Mouse (Mus musculus): ENCODE results near the gene Sorl1.

Gene Sorl1

GRCm38 (mm10) chr9:42054339-42055272 lies 69.5 kb downstream of the Sorl1 start:
- DNase-seq (ENCODE audit: low read depth, low spot score), result no peak

- DNase-seq (ENCODE audit: low read depth, low spot score), result no peak
Measured at GRCm38 (mm10) chr9:42053591-42054190, 70.4 kb downstream of the Sorl1 start.

GRCm38 (mm10) chr9:42052713-42053356 lies 71.3 kb downstream of the Sorl1 start:
- no peak for DNase-seq (ENCODE audit: low read depth, low spot score)

- no peak for DNase-seq (ENCODE audit: low read depth, low spot score)
Measured at GRCm38 (mm10) chr9:42048542-42048941, 75.6 kb downstream of the Sorl1 start.

- no peak for DNase-seq (ENCODE audit: low read depth, low spot score)
Measured at GRCm38 (mm10) chr9:42047786-42048185, 76.3 kb downstream of the Sorl1 start.

DNA sequence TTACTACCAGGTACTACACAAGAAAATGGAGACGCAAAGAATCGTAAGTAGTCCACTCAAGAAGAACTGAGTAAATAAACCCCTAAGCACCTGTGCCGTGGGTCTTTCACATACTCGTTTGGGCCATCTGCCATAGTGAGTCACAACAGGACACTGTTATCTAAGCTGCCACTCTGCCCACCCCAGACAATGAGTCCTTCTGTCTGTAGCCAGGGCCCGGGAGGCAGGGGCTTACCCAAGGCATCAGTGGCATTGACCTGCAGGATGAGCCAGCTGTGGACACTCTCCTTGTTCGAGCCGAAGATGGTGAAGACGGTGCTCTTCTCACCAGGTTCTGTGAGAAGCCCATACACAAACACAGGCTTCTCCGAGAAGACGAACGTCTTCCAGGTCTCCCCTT lies 77.8 kb downstream of the Sorl1 start:
- no peak for DNase-seq (ENCODE audit: low read depth, low spot score)

GRCm38 (mm10) chr9:42044651-42045050 lies 79.4 kb downstream of the Sorl1 start:
- no peak for DNase-seq (ENCODE audit: low read depth, low spot score)

DNA sequence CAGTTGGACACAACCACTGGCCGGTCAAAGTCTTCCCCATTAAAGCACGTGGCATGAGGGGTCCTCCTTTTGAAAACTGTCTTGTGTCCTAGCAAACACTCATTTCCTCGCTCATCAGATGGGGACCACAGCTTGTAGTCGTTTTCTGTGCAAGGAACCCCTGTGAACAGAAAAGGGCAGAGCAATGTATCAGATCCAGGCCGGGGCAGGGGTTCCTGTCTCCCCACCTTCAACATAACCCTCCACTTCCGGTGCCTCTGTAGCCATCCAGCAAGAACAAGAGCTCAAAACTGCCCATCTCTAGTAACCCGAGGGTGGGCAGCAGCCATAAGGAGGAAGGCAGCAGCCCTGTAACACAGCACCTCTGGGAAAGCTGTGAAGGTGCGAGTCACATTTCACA lies 80.2 kb downstream of the Sorl1 start:
- no peak for DNase-seq (ENCODE audit: low read depth, low spot score)

DNA sequence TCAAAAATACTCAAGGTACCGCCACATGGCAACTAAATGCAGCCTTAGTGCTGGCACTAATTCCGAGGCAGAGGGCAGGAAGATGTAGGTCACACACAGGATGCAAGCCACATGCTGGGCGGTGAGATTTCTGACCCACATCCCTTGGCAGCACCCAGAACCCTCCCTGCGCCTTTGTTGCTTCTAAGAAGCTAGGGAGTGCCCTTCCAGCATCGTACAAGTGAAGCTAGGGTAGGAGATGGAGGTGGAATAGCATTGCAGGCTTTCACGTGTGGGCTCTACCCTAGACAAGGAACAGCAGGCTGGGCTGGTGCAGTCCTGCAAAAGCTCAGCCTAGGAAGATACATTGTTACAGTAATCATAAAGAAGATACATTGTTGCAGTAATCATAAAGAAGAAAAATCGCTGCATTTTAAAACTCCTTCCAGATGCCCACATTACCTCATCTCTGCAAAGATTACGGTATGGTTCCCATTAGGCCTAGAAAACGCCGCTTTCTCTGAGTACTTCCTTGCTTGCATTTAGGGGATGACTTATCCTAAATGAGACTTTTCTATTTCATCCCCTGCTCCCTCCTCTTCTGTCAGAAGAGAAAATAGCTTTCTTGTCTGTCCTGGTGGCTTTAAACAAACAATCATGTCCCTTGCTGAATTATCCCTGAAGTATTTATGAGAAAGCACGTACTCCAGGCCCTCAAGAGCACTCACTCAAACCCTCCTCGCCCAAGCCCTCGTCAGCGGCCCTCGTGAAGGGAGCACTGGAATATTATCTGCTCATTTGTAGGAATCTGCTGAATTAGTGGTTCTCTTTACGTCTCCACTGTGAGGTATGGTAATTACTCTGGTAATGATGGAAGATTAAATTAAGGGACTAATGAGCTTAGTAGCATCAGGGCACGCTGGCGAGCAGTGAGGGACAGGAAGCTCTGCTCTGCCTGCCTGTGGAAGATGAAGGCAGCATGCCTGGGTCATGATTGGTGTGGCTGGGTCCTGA lies 84.8 kb downstream of the Sorl1 start:
- DNase-seq (ENCODE audit: low read depth, low spot score), result no peak

DNA sequence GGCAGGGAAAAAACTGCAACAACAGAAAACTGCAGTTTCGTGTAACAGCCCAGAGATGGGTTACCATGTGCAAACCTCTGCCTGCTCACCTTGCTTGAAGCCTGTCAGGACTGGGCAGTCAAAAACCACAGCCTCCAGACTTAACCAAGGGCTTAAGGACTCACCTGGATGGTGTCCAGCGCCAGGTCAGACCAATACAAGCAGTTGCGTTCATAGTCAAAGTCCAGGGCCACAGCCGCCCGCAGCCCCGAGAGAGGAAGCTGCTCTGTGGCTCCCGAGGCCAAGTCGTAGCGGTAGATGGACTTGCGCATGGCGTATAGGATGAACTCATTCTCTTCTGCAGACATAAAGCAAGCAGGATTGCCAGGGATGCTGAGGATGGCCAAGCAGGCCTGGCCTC lies 87.2 kb downstream of the Sorl1 start:
- DNase-seq (ENCODE audit: low read depth, low spot score), result no peak

- DNase-seq (ENCODE audit: low read depth, low spot score), result no peak
Measured at GRCm38 (mm10) chr9:42035995-42036394, 88.1 kb downstream of the Sorl1 start.

GRCm38 (mm10) chr9:42035213-42035765 lies 88.8 kb downstream of the Sorl1 start:
- no peak for DNase-seq (ENCODE audit: low read depth, low spot score)

DNA sequence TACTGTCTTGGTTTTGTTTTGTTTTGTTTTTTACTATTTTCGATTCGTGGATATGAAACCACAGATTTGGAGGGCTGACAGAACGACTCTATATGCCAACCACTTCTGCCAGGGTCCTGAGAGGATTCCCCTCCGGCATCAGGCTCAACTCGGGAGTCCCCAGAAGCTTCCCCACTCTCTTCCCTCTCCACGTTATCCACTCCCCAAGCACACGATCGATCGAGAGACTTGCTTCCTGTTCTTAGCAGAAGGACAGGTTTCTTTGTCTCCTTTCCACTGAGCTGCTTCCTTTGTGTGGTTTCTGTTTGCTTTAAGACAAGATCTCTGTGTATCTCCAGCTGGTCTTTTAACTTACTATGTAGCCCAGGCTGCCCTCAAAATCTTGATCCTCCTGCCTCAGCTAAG lies 90.0 kb downstream of the Sorl1 start:
- no peak for DNase-seq (ENCODE audit: low read depth, low spot score)

GRCm38 (mm10) chr9:42033291-42034115 lies 90.6 kb downstream of the Sorl1 start:
- DNase-seq (ENCODE audit: low read depth, low spot score), result no peak

GRCm38 (mm10) chr9:42032419-42032818 lies 91.7 kb downstream of the Sorl1 start:
- DNase-seq (ENCODE audit: low read depth, low spot score), result no peak

DNA sequence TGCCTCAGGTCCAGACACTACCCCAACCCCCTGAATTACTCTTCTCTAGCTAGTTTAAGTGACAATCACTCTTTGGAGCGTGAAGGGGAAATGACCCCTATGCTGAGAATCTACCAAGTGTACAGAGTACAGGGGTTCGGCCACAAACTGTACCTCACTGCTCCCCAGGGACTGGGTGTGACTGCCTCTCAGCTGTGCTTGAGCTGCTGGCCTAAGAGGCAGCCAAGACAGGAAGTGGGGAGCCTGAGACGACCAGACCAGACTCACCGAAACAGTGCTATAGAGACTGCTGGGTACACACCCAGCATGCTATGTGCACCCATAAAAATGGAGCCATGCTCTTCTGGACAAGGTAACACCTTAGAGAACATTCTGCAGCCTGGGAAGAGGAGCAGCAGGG lies 95.3 kb downstream of the Sorl1 start:
- DNase-seq (ENCODE audit: low read depth, low spot score), result no peak

GRCm38 (mm10) chr9:42024257-42024656 lies 99.8 kb downstream of the Sorl1 start:
- no peak for DNase-seq (ENCODE audit: low read depth, low spot score)

GRCm38 (mm10) chr9:42023383-42023782 lies 100.7 kb downstream of the Sorl1 start:
- no peak for DNase-seq (ENCODE audit: low read depth, low spot score)

DNA sequence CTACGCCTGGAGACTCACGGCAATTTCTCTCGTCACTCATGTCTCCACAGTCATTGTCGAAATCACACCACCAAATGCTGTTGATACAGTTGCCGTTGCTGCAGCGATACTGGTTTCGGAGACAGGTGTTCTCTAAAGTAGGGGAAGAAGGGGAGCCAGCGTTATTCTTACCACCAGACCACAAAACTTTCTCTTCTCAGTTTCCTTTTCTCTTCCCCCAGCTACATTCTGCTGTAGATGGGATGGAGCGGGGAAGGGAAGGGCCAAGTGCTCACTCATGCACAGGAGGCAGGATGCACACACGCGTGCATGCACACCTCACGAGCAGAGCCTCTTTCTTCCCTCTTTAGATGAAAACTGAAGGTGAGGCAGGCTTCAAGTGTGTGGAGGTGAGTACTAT lies 101.8 kb downstream of the Sorl1 start:
- no peak for DNase-seq (ENCODE audit: low read depth, low spot score)

Data from c-Kit-negative CD71-positive TER-119-positive erythroid progenitor cells, embryonic 14.5 days (primary cell).